Mouse (Mus musculus): ENCODE measurements around the gene Rpl36-ps4.

The Rpl36-ps4 gene

DNA sequence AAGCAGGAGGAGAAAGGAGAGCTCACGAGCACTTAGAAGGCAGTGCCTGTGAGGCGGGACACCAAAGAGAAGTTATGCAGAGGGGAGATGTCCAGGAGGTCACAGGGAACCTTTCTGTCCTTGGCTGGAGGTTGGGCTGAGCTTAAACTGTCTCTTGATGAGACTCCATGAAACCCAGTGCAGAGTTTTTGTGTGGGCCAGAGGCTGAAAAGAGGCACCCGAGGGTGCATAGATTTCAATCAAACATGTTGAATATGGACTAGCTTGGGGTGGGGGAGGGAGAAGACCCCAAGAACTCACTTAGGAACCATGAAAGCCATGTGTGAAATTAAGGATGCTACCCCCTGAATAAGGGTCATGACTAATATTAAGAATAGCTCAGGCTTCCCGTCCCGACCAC is at the start of gene Rpl36-ps4:
Rpl36-ps4 (plus strand) TSS at position 301 of the 400 bp plus-strand sequence.
- DNase-seq (ENCODE audit: low spot score in 2 of 2), result no peak

DNA sequence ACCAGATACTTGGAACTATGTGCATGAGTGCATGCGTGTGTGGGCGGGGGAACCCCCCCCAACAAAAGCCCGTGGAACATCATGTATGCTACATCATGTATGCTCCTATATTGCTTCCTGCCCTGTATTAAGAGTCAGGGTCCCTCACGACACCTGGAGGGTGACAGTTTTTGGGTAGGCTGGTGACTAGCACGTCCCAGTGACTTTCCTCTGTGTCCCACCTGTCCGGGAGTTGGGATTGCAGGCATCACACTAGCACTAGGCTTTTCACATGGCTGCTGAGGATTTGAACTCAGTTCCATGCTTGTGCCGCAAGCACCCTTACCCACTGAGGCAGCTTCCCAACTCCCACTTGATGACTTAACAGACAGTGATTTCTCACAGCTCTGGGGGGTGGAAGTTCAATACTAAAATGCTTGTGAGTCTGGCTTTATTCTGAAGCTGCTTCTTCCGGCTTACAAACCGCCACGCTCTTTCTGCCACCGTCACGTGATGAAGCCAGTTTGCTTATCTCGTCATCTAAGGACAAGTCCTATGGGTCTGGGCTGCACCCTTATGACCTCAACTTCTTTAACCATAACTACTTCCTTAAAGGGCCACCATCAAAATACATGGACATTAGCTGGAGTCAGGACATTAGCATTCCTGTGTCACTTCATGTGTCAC is 49.2 kb upstream of the Rpl36-ps4 start:
- DNase-seq (ENCODE audit: low spot score in 2 of 2), result no peak

DNA sequence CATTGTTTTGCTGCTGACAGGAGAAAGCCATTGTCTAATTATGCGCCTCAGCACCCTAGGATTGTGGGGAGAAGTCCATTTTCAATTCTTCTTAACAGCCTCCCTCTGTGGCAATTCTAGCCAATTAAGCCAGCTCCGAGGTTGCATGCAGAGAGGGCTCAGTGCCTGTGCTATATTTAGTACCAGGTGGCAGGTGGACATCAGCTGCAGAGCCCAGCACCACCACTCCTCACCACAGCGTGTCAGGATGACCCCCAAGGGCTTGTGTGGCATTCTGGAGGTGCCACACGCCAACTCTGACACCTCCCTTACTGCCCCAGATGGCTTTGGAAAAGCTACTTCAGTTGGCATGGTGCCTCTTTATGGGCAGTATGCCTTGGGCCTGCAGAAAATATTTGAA is 48.5 kb upstream of the Rpl36-ps4 start:
- DNase-seq (ENCODE audit: low spot score in 2 of 2), result no peak

DNA sequence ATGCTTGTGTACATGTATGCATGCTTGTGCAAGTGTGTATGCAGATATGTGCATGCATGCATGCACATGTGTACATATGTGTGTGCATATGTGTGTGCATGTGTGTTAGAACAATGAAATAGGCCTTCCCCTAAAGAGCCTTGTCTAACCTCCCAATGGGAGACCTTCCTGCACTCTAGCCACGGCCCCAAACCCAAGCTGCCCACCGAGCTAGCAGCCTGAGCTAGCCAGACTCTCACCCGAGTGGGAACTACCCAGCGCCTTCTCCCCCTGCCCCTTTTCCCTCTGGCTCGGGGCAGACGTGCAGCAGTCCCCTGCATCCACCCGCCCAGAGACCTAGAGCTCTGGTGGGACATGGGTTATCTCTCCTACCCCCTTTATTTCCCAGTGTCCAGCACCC is 47.3 kb upstream of the Rpl36-ps4 start:
- DNase-seq (ENCODE audit: low spot score in 2 of 2), result no peak

DNA sequence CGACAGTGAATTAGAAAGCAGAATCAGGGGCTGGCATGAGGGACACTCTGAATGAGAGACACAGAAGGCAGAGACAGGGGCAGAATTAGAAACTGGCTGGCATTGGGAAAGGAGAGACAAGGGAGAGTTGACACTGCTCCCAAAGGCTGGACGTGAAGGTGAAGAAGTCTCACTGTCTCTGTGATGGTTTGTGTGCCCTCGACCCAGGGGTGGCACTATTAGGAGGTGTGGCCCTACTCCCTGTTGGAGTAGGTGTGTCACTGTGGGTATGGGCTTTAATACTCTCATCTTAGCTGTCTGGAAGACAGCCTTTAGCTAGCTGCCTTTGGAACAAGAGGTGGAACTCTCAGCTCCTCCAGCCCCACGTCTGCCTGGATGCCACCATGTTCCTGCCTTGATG is 46.8 kb upstream of the Rpl36-ps4 start:
- no peak for DNase-seq (ENCODE audit: low spot score in 2 of 2)

DNA sequence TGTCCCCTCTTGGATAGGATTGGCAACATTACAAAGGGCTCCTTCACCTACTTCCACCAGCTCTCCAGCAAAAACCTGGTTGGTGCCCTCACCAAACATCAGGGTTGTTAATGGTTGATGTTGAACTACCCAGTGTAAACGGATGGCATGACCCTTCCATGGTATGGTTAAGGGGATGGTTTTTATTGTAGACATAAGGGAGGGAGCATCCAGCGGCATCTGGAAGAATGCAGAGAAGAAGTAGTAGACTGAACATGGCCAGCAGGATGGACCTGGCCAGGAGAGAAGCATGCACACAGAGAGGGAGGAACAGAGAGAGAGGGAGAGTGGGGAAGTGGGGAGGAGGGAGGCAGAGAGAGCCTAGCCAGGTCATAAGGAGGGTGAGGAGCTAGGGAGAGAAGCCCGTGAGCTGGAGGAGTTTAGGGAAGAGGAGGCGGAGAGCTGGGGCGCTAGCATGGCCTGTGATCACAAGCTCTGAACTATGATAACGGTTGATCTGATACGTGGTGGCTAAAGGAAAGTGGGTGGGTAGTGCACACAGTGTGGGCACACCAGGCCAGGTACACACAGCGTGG is 45.3 kb upstream of the Rpl36-ps4 start:
- no peak for DNase-seq (ENCODE audit: low spot score in 2 of 2)

DNA sequence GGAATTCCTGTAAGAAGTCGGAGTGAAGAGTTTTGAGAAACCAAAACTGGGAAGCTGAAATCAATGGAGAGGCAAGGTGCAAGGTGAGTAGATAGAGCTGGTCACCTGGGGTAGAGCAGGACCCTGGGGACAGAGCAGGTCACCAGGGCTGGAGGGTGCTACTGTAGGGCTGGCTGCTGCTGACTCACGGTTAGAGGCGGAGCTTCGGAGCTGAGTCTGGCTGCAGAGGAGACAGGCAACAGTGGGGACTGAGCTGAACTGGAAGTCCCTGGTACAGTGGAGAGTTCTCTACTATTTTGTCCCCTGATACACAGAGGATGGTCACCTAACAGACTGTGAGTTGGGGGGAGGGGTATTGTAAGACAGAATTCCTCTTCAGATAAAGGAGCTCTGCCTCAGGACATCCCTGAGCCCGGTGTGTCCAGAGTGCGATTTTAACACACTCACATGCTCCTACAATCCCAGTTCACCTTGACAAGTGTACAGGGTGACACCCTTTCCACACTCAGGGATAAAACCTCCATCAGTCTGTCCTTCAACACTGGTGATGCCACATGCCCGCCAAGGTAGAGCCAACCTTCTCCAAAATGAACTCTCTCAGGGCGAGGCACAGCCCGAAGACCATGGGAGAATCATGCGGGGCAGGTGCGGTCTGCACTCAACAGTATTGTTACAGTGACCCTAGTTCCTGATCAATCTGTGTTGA is 44.3 kb upstream of the Rpl36-ps4 start:
- DNase-seq (ENCODE audit: low spot score in 2 of 2), result no peak

DNA sequence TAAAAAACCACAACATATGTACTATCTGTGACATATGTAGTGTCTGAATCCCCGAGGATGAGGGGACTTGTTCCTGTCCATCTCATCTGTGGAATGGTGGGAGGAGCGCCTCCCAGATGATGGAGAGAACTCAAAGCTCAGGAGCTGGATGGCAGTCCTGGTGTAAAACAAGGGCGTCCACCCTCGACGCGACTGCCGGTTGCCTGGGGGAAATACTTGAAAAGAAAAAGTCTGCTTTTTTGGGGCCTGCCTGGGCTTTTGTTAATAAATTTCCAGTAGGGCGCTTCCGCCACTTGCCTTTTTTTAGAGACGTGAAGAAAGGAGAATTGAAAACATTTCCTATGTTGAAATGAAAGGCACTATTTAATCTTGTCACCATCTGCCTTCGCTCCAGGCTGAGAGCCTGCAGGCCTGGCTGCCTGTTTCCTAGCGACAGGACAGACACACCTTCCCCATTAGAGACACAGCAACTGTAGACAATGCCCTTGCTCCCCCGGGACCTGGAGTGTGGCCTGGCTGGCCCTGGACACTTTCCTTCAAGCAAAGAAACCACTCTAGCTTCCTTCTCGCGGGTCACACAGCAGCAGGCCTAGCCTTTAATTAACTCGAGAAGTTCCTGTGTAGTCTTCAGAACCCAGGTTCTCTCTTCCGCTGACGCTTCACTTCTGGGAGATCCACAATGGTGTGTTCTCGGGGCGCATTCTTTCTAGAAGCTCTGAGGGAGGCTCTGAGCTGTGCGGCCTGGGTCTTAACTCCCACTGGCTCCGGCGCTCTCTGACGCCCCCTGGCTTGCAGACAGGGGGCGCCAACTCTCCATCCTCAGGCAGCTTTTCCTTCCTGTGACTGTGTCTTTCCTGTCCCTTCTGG is 43.3 kb upstream of the Rpl36-ps4 start:
- DNase-seq (ENCODE audit: low spot score in 2 of 2), result no peak

DNA sequence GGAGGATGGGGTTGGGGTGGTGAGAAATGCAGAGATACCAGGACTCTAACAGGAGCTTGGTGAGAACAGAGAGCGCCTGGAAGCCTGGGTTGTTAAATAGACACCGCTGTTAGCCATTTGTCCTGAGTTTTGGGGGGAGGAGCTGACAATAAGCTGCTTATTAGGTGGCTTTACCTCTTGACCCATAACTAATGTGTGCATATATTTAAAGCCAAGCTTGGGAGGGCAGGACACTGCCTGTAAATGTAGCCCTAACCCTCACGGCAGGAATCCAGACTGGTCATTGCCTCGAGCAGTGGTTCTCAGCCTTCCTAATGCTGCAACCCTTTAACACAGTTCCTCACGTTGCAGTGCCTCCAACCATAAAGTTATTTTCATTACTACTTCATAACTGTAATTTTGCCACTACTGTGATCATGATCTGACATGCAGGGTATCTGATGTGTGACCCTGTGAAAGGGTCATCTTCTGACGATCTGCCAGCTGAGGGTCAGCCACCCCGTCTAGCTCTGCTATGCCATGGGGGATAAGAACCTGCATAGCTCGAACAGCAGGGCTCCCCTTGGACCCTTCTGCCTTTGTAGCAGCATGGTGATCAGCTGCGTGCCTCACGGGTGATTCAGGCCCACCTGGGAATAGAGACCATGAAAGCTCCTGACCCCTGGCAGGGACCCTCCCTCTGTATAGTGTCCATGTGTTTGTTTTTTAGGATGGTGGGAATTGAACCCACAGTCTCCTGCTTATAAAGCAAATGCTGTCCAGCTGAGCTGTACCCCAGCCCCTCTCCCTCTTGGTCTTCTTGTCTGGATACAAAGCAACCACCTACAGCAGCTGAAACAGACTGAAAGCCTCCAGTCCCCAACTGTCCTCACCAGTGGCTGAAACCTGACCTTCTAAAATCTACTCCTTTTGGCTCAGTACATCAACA is 42.0 kb upstream of the Rpl36-ps4 start:
- DNase-seq (ENCODE audit: low spot score in 2 of 2), result no peak

DNA sequence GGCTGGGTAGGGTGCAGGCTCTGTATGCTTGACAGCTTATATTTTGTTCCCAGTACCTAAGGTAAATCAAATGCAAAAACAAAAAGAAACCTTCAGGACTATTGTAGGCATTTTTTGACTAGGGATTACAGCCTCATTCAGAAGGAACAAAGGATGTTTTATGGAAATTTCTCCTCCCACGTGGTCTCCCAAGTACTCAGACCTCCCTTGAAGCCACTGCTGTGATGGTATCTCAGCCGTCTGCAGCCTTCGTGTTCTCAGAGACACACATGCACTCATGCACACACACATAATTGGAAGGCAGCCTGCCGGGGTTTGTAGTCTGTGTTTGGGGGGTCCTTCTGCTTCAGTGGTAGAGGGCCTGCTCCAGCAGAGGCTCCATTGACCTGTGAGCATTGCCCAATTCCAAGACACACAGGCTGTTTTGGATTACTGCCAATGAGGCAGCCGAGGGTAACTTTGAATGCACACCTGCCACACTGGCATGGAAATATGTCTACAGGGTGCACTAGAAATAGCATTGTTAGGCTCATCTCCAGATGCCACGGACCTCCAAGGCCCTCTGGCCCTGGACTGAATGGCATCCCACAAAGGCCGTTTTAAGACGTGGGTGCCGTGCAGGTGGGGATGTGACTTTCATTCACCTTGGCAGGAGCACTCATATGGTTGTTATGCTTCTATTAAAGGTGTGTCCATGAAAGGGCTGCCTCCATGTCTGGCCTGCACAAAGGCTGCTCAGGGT is 41.1 kb upstream of the Rpl36-ps4 start:
- no peak for DNase-seq (ENCODE audit: low spot score in 2 of 2)

DNA sequence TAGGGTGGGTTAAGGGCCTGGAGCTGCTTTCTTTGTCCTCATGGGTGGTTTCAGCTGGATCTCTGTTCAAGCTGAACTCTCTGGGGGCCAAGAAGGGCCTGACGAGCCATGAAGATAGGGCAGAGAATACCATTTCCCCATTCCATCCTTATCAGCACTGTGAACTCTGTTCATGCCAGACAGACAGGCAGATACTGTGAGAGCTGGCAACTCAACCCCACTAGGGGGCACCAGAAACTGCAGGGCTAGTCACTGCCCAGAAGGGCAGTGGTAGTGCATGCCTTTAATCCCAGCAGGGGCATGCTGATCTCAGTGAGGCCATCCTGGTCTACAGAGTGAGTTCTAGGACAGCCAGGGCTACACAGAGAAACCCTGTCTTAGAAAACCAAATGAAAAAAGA is 38.2 kb upstream of the Rpl36-ps4 start:
- peak in 1 of 2 experiments; percentile 19 for DNase-seq (ENCODE audit: low spot score in 2 of 2)

DNA sequence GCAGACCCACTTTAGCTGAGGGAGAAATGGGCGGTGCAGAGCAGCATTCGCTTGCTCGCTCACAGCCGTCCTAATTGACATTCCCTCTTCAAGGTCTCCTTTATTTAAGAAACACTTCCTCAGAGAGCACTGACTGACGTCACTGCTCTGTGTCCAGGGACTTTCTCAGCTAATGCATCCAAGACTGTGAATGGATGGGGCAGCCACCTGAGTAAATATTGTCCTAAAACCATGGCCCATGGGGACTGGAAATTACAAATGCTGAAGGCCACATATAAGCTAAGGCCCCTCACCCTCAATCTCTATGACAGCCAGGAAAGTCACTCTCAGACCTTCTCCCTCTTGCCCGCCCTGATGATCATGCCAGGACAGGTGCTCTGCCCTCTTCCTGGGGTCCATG is 23.6 kb upstream of the Rpl36-ps4 start:
- no peak for DNase-seq (ENCODE audit: low spot score in 2 of 2)

DNA sequence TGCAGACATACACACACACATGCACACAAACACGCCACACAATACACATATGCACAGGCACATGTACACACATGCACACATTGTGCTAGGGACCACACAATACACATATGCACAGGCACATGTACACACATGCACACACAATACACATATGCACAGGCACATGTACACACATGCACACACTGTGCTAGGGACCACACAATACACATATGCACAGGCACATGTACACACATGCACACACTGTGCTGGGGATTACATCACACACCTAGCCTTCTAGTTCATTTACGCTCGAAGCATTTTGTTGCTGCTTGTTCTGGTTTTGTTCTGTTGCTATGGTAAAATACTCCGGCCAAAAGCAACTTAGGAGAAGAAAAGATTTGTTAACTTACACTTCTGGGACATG is 20.1 kb upstream of the Rpl36-ps4 start:
- no peak for DNase-seq (ENCODE audit: low spot score in 2 of 2)

DNA sequence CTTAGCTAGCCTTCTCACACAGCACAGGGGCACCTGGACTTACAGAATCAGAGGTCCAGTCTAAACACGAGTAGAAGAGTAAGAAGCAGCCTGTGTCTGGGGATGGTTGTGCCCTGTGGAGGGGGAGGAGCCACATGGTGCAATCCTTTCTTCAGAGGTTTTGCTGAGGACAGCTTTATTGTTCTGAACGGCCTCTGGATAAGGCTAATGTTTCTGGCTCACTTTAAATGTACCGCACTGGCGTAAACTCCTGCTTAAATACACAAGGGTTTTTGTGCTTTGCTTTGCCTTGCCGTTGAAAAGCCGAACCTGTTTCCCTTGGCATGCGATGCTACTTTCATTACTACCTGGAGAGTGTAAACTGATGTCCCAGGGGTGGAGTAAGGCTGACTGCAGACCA is 19.6 kb upstream of the Rpl36-ps4 start:
- DNase-seq (ENCODE audit: low spot score in 2 of 2), result no peak

DNA sequence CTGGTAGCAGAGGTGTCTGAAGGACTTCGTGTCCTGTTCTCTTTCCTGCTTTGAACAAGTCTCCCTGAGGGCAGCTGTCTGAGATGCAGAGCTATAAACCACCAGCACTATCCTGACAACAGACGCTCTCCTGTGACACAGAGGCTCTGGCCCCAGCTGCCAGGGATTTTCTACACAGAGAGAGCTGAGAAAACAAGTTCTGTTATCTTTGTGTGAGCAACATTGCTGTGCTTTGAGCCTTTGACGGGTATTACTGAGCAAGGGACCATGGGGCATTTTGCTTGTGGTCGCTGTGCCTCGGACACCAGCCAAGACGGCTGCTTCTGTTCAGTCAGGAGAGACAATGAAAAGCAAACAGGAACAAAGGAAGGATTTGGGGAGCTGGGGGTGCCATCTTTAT is 17.6 kb upstream of the Rpl36-ps4 start:
- DNase-seq (ENCODE audit: low spot score in 2 of 2), result no peak

DNA sequence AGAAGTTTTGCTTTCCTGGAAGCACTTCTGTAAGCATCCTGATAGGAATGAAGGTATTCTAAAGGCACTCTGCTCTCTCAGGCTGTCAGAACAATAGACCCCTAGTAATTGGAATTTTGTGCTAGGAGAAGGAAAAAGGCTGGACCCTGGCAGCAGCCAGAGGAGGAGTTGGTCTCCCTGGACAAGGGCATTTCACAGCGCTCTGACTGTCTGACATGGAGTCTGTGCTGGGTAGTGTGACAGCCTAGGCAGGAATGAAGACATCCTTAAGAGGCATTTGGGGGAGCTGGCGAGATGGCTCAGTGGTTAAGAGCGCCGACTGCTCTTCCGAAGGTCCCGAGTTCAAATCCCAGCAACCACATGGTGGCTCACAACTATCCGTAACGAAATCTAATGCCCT is 17.1 kb upstream of the Rpl36-ps4 start:
- DNase-seq (ENCODE audit: low spot score in 2 of 2), result no peak

DNA sequence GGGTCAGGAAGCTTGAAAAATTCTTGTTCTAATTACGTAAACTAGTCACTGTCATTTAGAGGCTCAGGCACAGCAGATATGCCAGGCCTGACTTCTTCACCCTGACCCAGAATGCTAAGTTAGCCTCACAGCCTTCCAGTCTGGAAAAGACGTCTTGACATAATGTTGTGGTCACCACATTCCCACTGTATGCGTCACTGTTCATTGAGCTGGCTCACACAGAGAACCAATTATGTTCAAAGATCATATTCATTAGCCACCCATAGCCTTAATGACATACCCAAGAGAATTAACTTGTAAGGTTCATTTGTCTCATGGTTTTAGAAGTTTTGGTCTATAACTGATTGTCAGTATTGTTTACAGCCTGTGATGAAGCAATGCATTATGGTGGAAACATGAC is 5.4 kb upstream of the Rpl36-ps4 start:
- DNase-seq (ENCODE audit: low spot score in 2 of 2), result no peak

DNA sequence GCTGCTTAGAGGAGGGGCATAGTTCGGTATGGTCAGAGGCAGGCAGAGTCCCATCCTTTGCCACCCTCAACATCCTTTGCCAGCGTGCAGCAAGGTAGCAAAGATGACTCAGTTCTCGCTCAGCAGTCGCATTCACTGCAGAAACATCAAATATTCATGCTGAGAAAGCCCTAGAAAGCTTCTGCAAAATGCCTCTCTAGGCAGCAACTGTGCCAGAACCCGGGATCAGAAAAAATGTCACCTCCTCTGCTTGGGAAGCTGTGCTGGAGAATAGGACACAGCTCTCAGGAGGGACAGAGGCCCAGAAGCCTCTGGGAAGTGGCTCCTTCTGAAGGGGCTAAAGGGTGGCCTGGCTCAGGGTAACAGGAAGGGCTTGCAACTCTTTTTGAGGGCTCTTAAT is 2.7 kb upstream of the Rpl36-ps4 start:
- no peak for DNase-seq (ENCODE audit: low spot score in 2 of 2)

DNA sequence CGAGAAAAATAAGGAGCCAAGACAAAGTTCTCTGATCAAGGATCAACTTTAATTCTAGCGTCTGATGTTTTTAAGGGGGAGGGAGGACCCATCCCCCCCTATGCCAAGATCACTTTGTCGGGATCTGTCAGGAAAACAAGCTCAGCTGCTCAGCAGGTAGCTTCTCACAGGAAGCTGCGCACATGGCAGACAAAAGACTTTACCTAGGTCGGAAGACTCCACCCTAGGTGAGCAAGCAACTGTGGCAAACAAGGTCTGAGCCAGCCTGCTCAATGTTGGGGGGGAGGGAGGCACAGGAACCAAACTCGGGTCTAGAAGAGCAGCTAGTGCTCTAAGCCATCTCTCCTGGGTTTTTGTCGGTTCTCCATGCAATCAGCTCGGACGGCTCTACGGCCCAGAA is 13.5 kb downstream of the Rpl36-ps4 start:
- no peak for DNase-seq (ENCODE audit: low spot score in 2 of 2)

DNA sequence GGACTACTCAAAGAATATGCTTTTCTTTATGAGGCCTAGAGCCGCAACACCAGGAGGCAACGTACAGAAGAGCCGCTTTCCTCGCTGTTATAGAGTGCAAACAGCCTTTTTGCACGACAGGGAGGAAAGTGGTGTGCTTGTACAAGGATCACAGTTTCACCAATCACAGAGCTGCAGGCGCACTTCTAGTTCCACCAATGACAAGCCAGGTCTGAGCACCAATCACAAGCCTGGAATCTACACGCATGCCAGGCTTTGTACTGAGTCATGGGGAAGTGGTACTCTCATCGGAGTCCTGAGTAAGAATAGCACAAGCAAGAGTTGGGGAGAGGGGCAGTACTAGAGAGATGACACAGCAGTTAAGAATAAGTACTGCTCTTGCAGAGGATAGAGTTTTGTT is 14.0 kb downstream of the Rpl36-ps4 start:
- DNase-seq (ENCODE audit: low spot score in 2 of 2), result no peak

DNA sequence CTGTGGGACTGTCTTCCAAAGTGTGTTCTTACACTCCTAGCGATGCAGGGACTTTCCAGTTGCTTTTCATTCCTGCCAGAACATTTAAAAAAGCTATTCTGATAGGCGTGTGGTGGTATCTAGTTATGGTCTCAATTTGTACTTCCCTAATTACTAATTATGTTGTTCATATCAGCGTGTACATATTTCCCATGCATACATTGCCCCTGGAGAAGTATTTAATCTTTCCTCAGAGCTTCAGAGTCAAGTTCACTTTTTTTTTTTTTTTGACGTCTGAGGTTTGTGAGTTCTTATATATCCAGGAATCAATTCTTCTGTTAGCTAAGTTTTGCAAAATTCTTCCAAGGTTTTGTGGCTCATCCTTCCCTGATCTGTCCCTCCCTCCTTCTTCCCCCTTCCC is 15.4 kb downstream of the Rpl36-ps4 start:
- no peak for DNase-seq (ENCODE audit: low spot score in 2 of 2)
